Comparison of ENCODE assay signal across 16 mouse cellular contexts in genomic region chr9:97105400-97105985, GRCm38 (mm10). TPM values are rescaled to one million over a fixed set of nuclear protein-coding genes. Genes with fewer than 3 reads are reported as not detected.
A peak's percentile ranks its signal among the peaks of the same experiment; 100 is the strongest.
DNase-seq lines count a peak whose midpoint lies in the region; ATAC-seq and TF ChIP-seq lines count a peak whose summit lies in the region.
"Had no signal": no experiment of that assay in that cellular context is flagged by ENCODE, and none has a peak within 500 bp of the region (broad histone marks: within the 10 kb centered on the region; RNA-seq: fewer than 3 reads in every experiment).

No protein-coding gene starts in this region.

- H3K4me2 ChIP-seq in kidney, embryonic 15.5 days = no peak overlapping the region
- no peak overlapping the region for H3K4me2 ChIP-seq in midbrain, embryonic 11.5 days
- H3K4me2 ChIP-seq in stomach, embryonic 16.5 days (ENCODE audit: low read depth, low read length) = no peak overlapping the region
- no peak overlapping the region for H3K4me2 ChIP-seq in forebrain, embryonic 12.5 days
- H3K4me2 ChIP-seq: liver, embryonic 13.5 days; midbrain, embryonic 12.5 days had no signal

- peak overlapping the region; percentile 26; the same call in 1 of the 2 replicates for H3K27ac ChIP-seq in kidney, adult 2 months (ENCODE audit: insufficient read depth, low read depth, low read length)
- H3K27ac ChIP-seq in kidney, embryonic 15.5 days = no peak overlapping the region
- no peak overlapping the region for H3K27ac ChIP-seq in midbrain, embryonic 11.5 days (ENCODE audit: low read depth, low read length)
- no peak overlapping the region for H3K27ac ChIP-seq in midbrain, embryonic 10.5 days (replicated peaks)
- H3K27ac ChIP-seq in stomach, embryonic 16.5 days (ENCODE audit: low read length) = peak overlapping the region; percentile 62; the same call in 1 of the 2 replicates
- no peak overlapping the region for H3K27ac ChIP-seq in forebrain, embryonic 12.5 days
- H3K27ac ChIP-seq: liver, embryonic 13.5 days; midbrain, embryonic 12.5 days had no signal

- TF ChIP-seq CTCF in kidney, adult 2 months (conservative IDR thresholded peaks at IDR 0.05; ENCODE audit: insufficient read depth, insufficient read length, low read depth, low read length) = no peak

- 44% methylated on average over 2 of the region's 2 CpGs for WGBS in kidney, adult 2 months
- WGBS in kidney, embryonic 15.5 days = 90% methylated on average over 2 of the region's 2 CpGs
- 92% methylated on average over 2 of the region's 2 CpGs for WGBS in midbrain, embryonic 11.5 days
- 86% methylated on average over 2 of the region's 2 CpGs for WGBS in midbrain, embryonic 10.5 days
- 71% methylated on average over 2 of the region's 2 CpGs for WGBS in stomach, embryonic 16.5 days
- WGBS in forebrain, embryonic 12.5 days = 84% methylated on average over 2 of the region's 2 CpGs

- no peak for ATAC-seq in kidney, embryonic 15.5 days (replicated peaks; ENCODE audit: low FRiP score)
- no peak for ATAC-seq in midbrain, embryonic 11.5 days (ENCODE audit: low FRiP score)
- peak; percentile 54 to 72; a peak in 3 of 4 replicates for ATAC-seq in hematopoietic stem cell, adult 5-6 weeks (replicated peaks in 1 of 2; ENCODE audit: insufficient read depth in 1 of 2, low FRiP score in 2 of 2, low TSS enrichment in 1 of 2, low read depth in 1 of 2, poor library complexity in 2 of 2, severe bottlenecking in 2 of 2)
- ATAC-seq in stomach, embryonic 16.5 days (ENCODE audit: insufficient read depth, low FRiP score) = no peak
- no peak for ATAC-seq in forebrain, embryonic 12.5 days (ENCODE audit: low FRiP score)
- ATAC-seq: forebrain, postnatal 0 days had no signal

- no peaks in the 10 kb centered on the region for H3K27me3 ChIP-seq in kidney, adult 2 months (replicated peaks; ENCODE audit: control insufficient read depth, insufficient read depth, low read length)
- H3K27me3 ChIP-seq in kidney, embryonic 15.5 days = no peaks in the 10 kb centered on the region
- no peaks in the 10 kb centered on the region for H3K27me3 ChIP-seq in midbrain, embryonic 11.5 days (ENCODE audit: control insufficient read depth, insufficient read depth, low read length)
- H3K27me3 ChIP-seq in midbrain, embryonic 10.5 days (ENCODE audit: low read depth, poor library complexity, severe bottlenecking) = no peaks in the 10 kb centered on the region
- no peaks in the 10 kb centered on the region for H3K27me3 ChIP-seq in stomach, embryonic 16.5 days (ENCODE audit: control insufficient read depth, insufficient read depth, low read length)
- H3K27me3 ChIP-seq in forebrain, embryonic 12.5 days = no peaks in the 10 kb centered on the region
- H3K27me3 ChIP-seq: midbrain, embryonic 12.5 days had no signal

- peaks cover 16% of the 10 kb centered on the region for H3K4me1 ChIP-seq in kidney, adult 2 months (ENCODE audit: control insufficient read depth, insufficient read depth, low read length)
- H3K4me1 ChIP-seq in kidney, embryonic 15.5 days = peaks cover 22% of the 10 kb centered on the region
- peaks cover 12% of the 10 kb centered on the region for H3K4me1 ChIP-seq in midbrain, embryonic 11.5 days (ENCODE audit: control insufficient read depth, insufficient read depth, low read length)
- peaks cover 16% of the 10 kb centered on the region for H3K4me1 ChIP-seq in midbrain, embryonic 10.5 days
- H3K4me1 ChIP-seq in stomach, embryonic 16.5 days (ENCODE audit: control insufficient read depth, insufficient read depth, low read length) = peaks cover 15% of the 10 kb centered on the region
- peaks cover 12% of the 10 kb centered on the region for H3K4me1 ChIP-seq in forebrain, embryonic 12.5 days

- no peak for TF ChIP-seq POLR2A in kidney, adult 2 months (IDR thresholded peaks at IDR 0.05; ENCODE audit: low read depth, low read length)

- H3K4me3 ChIP-seq in kidney, adult 2 months (ENCODE audit: insufficient read depth, low read depth, low read length) = no peak overlapping the region
- H3K4me3 ChIP-seq in kidney, embryonic 15.5 days (replicated peaks) = no peak overlapping the region
- no peak overlapping the region for H3K4me3 ChIP-seq in midbrain, embryonic 11.5 days (ENCODE audit: low read depth, low read length)
- no peak overlapping the region for H3K4me3 ChIP-seq in midbrain, embryonic 10.5 days
- no peak overlapping the region for H3K4me3 ChIP-seq in stomach, embryonic 16.5 days (replicated peaks; ENCODE audit: low read length)
- no peak overlapping the region for H3K4me3 ChIP-seq in forebrain, embryonic 12.5 days (replicated peaks)
- H3K4me3 ChIP-seq: liver, embryonic 13.5 days; midbrain, embryonic 12.5 days had no signal

- DNase-seq in kidney, adult 2 months = peak; percentile 42
- peak; percentile 57 for DNase-seq in midbrain, embryonic 11.5 days (ENCODE audit: low spot score, missing footprints)
- no peak for DNase-seq in midbrain, embryonic 10.5 days (ENCODE audit: low spot score)
- DNase-seq in right cerebral cortex, postnatal 4 days = no peak
- DNase-seq: adrenal gland, postnatal 14 days; forebrain, postnatal 0 days; gastrocnemius, postnatal 36 days; heart, postnatal 4 days; layer of hippocampus, adult 9-11 months; liver, embryonic 13.5 days; right cerebral cortex, postnatal 25 days had no signal

- no peak overlapping the region for H3K9ac ChIP-seq in kidney, embryonic 15.5 days
- no peak overlapping the region for H3K9ac ChIP-seq in midbrain, embryonic 11.5 days (ENCODE audit: low read length)
- no peak overlapping the region for H3K9ac ChIP-seq in stomach, embryonic 16.5 days (ENCODE audit: low read length)
- H3K9ac ChIP-seq in forebrain, embryonic 12.5 days = no peak overlapping the region
- H3K9ac ChIP-seq: forebrain, postnatal 0 days; liver, embryonic 13.5 days; midbrain, embryonic 12.5 days had no signal

- no peaks in the 10 kb centered on the region for H3K9me3 ChIP-seq in kidney, embryonic 15.5 days (replicated peaks)
- no peaks in the 10 kb centered on the region for H3K9me3 ChIP-seq in midbrain, embryonic 11.5 days (ENCODE audit: control insufficient read depth, low read length)
- 0 out of 2 replicates have a peak, but pooled peaks cover 4% of the 10 kb centered on the region for H3K9me3 ChIP-seq in midbrain, embryonic 10.5 days (replicated peaks)
- no peaks in the 10 kb centered on the region for H3K9me3 ChIP-seq in stomach, embryonic 16.5 days (replicated peaks; ENCODE audit: control insufficient read depth, low read length)
- H3K9me3 ChIP-seq in forebrain, embryonic 12.5 days = no peaks in the 10 kb centered on the region
- H3K9me3 ChIP-seq: liver, embryonic 13.5 days; midbrain, embryonic 12.5 days had no signal

- H3K36me3 ChIP-seq in kidney, adult 2 months (ENCODE audit: control insufficient read depth, insufficient read depth, low read length) = no peaks in the 10 kb centered on the region
- peaks cover 6% of the 10 kb centered on the region for H3K36me3 ChIP-seq in kidney, embryonic 15.5 days
- no peaks in the 10 kb centered on the region for H3K36me3 ChIP-seq in midbrain, embryonic 11.5 days (ENCODE audit: control insufficient read depth, insufficient read depth, low read length)
- H3K36me3 ChIP-seq in midbrain, embryonic 10.5 days = peaks cover 10% of the 10 kb centered on the region; the same call in 1 of the 2 replicates
- no peaks in the 10 kb centered on the region for H3K36me3 ChIP-seq in stomach, embryonic 16.5 days (ENCODE audit: control insufficient read depth, insufficient read depth, low read length)
- no peaks in the 10 kb centered on the region; the same call in 1 of the 2 replicates for H3K36me3 ChIP-seq in forebrain, embryonic 12.5 days (replicated peaks)
- H3K36me3 ChIP-seq: liver, embryonic 13.5 days; midbrain, embryonic 12.5 days had no signal

RNA-seq across cellular contexts. Expression of gene Slc25a36, which starts 5.5 kb away (rescaled TPM):
- polyA plus RNA-seq in kidney, adult 2 months (2012; rRNA removed) = 39.2 and 45.6 TPM in 2 replicates
- 68.4 and 76.6 TPM in 2 replicates for polyA plus RNA-seq in kidney, embryonic 15.5 days (2015; fragmentation: Nextera tagmentation; extraction: Ambion mirVana)
- 81.4 and 87.4 TPM in 2 replicates for polyA plus RNA-seq in midbrain, embryonic 11.5 days (2014; fragmentation: Nextera tagmentation; extraction: Ambion mirVana)
- 61.2 and 66.5 TPM in 2 replicates for polyA plus RNA-seq in midbrain, embryonic 10.5 days (2016; fragmentation: Nextera tagmentation; extraction: Ambion mirVana)
- total RNA-seq in hematopoietic stem cell, adult 5-6 weeks (2017) = 142 and 147 TPM in 2 replicates
- polyA plus RNA-seq in stomach, embryonic 16.5 days (2015; fragmentation: Nextera tagmentation; extraction: Ambion mirVana) = 66.8 and 74.2 TPM in 2 replicates
- polyA plus RNA-seq in forebrain, embryonic 12.5 days (2016; fragmentation: Nextera tagmentation; extraction: Ambion mirVana) = 79.5 and 83.5 TPM in 2 replicates

Comparison
In these comparisons a context has a peak if more than half of its experiments do, and no peak if none do; other contexts are left out.
1. DNase-seq: peak in kidney, adult 2 months (single experiment) and midbrain, embryonic 11.5 days (single experiment); none in midbrain, embryonic 10.5 days (single experiment) and right cerebral cortex, postnatal 4 days (single experiment).
2. H3K27ac ChIP-seq: peak in kidney, adult 2 months (single experiment) and stomach, embryonic 16.5 days (single experiment); none in kidney, embryonic 15.5 days (single experiment), midbrain, embryonic 11.5 days (single experiment), midbrain, embryonic 10.5 days (single experiment) and forebrain, embryonic 12.5 days (single experiment).
3. ATAC-seq: peak in hematopoietic stem cell, adult 5-6 weeks (2 of 2); none in kidney, embryonic 15.5 days (single experiment), midbrain, embryonic 11.5 days (single experiment), stomach, embryonic 16.5 days (single experiment) and forebrain, embryonic 12.5 days (single experiment).